ENCODE assay signal across 9 mouse cellular contexts in genomic region chr17:34899890-34900243, GRCm38 (mm10). TPM values are rescaled to one million over a fixed set of nuclear protein-coding genes. Genes with fewer than 3 reads are reported as not detected.
A peak's percentile ranks its signal among the peaks of the same experiment; 100 is the strongest.
DNase-seq lines count a peak whose midpoint lies in the region; ATAC-seq and TF ChIP-seq lines count a peak whose summit lies in the region.
"Had no signal": no experiment of that assay in that cellular context is flagged by ENCODE, and none has a peak within 500 bp of the region (broad histone marks: within the 10 kb centered on the region; RNA-seq: fewer than 3 reads in every experiment).

No protein-coding gene starts in this region.

- peaks cover 60% of the 10 kb centered on the region for H3K79me2 ChIP-seq in C2C12 (ENCODE audit: control insufficient read depth, insufficient read depth)

- no peaks in the 10 kb centered on the region for H3K27me3 ChIP-seq in C2C12 (ENCODE audit: control insufficient read depth, insufficient read depth, insufficient read length)
- H3K27me3 ChIP-seq in forebrain, postnatal 0 days (ENCODE audit: insufficient read depth, low read length) = no peaks in the 10 kb centered on the region
- H3K27me3 ChIP-seq in midbrain, postnatal 0 days (ENCODE audit: insufficient read depth, low read length) = no peaks in the 10 kb centered on the region

- no peak for ATAC-seq in forebrain, postnatal 0 days
- no peak for ATAC-seq in midbrain, postnatal 0 days (ENCODE audit: low FRiP score)

- H3K27ac ChIP-seq in ES-E14 (ENCODE audit: insufficient read depth, low read depth, low read length, poor library complexity, severe bottlenecking) = no peak overlapping the region
- H3K27ac ChIP-seq in forebrain, postnatal 0 days (ENCODE audit: low read depth, low read length) = no peak overlapping the region
- no peak overlapping the region for H3K27ac ChIP-seq in midbrain, postnatal 0 days (ENCODE audit: low read depth, low read length)

- H3K4me3 ChIP-seq in C2C12 (ENCODE audit: insufficient read depth, poor library complexity, severe bottlenecking) (peak overlapping the region; percentile 76), ES-E14 (ENCODE audit: insufficient read depth in 1 of 2, low read depth in 1 of 2, low read length in 2 of 2, poor library complexity in 1 of 2, severe bottlenecking in 1 of 2) (peak overlapping the region; percentile 75 to 97)
- peak overlapping the region; percentile 95 for H3K4me3 ChIP-seq in forebrain, postnatal 0 days (ENCODE audit: low read depth, low read length)
- peak overlapping the region; percentile 83 for H3K4me3 ChIP-seq in midbrain, postnatal 0 days (ENCODE audit: low read depth, low read length)

- WGBS in forebrain, postnatal 0 days = 2% methylated on average over 5 of the region's 5 CpGs
- WGBS in midbrain, postnatal 0 days = 0% methylated on average over 5 of the region's 5 CpGs

- in situ Hi-C loops in ES-E14 (cut with MboI; ENCODE audit: low sequenced_read_pairs in 2 of 2, unreplicated experiment in 2 of 2) = no loop called here

- H3K4me2 ChIP-seq in forebrain, postnatal 0 days (ENCODE audit: low read depth) = peak overlapping the region; percentile 89
- H3K4me2 ChIP-seq in midbrain, postnatal 0 days (ENCODE audit: low read depth, low read length, poor library complexity, severe bottlenecking) = peak overlapping the region; percentile 81

- peaks cover 26% of the 10 kb centered on the region for H3K79me3 ChIP-seq in C2C12 (ENCODE audit: low read depth)

- peak overlapping the region; percentile 97 for H3ac ChIP-seq in C2C12 (ENCODE audit: control insufficient read depth, insufficient read length, low read depth)

- H3K4me1 ChIP-seq in ES-E14 (ENCODE audit: control insufficient read depth in 2 of 2, insufficient read depth in 2 of 2, low read length in 2 of 2, poor library complexity in 1 of 2) = peaks cover 11 to 23% of the 10 kb centered on the region in 2 experiments; a peak in 3 of 4 replicates
- peaks cover 10% of the 10 kb centered on the region; the same call in 1 of the 2 replicates for H3K4me1 ChIP-seq in forebrain, postnatal 0 days (ENCODE audit: insufficient read depth)
- H3K4me1 ChIP-seq in midbrain, postnatal 0 days (ENCODE audit: insufficient read depth, low read length) = peaks cover 15% of the 10 kb centered on the region

- H3K36me3 ChIP-seq in C2C12 (ENCODE audit: control insufficient read depth, insufficient read depth) = peaks cover 24% of the 10 kb centered on the region
- peaks cover 7% of the 10 kb centered on the region for H3K36me3 ChIP-seq in ES-E14 (ENCODE audit: control insufficient read depth, insufficient read depth, low read length, poor library complexity, severe bottlenecking)
- peaks cover 37% of the 10 kb centered on the region for H3K36me3 ChIP-seq in forebrain, postnatal 0 days (ENCODE audit: insufficient read depth)
- peaks cover 6% of the 10 kb centered on the region; the same call in 1 of the 2 replicates for H3K36me3 ChIP-seq in midbrain, postnatal 0 days (ENCODE audit: insufficient read depth, low read length)

- H3K9ac ChIP-seq in ES-E14 (ENCODE audit: insufficient read depth, low read depth, low read length, poor library complexity, severe bottlenecking) = peak overlapping the region; percentile 70; the same call in 1 of the 2 replicates
- H3K9ac ChIP-seq in forebrain, postnatal 0 days = peak overlapping the region; percentile 83
- H3K9ac ChIP-seq in midbrain, postnatal 0 days (replicated peaks; ENCODE audit: low read length, poor library complexity, severe bottlenecking) = peak overlapping the region; percentile 87

- no peaks in the 10 kb centered on the region for H3K9me3 ChIP-seq in ES-E14 (ENCODE audit: control insufficient read depth, insufficient read depth, low read depth, low read length)
- no peaks in the 10 kb centered on the region for H3K9me3 ChIP-seq in forebrain, postnatal 0 days (ENCODE audit: low read length)
- H3K9me3 ChIP-seq in midbrain, postnatal 0 days (ENCODE audit: low read length) = no peaks in the 10 kb centered on the region

- DNase-seq in ES-E14 (ENCODE audit: low read depth, low spot score) = no peak
- DNase-seq in forebrain, postnatal 0 days = no peak
- peak; percentile 48 to 67 for DNase-seq in kidney, postnatal 25 days
- peak; percentile 3 for DNase-seq in midbrain, postnatal 0 days (ENCODE audit: low spot score)
- DNase-seq in thymus, postnatal 25 days = no peak
- DNase-seq in left cerebral cortex, adult 8-10 months (ENCODE audit: low spot score in 2 of 2) = no peak
- no peak for DNase-seq in T-cell, adult 2 months (ENCODE audit: low spot score)

- TF ChIP-seq CTCF in C2C12 (IDR thresholded peaks at IDR 0.05; ENCODE audit: control insufficient read depth, insufficient read depth, insufficient read length) = no peak
- no peak for TF ChIP-seq CTCF in forebrain, postnatal 0 days (IDR thresholded peaks at IDR 0.05; ENCODE audit: low read depth)
- TF ChIP-seq CTCF in midbrain, postnatal 0 days (IDR thresholded peaks at IDR 0.05) = no peak

TF ChIP-seq in C2C12, 6 proteins besides CTCF, POLR2A, EP300 and RAD21:
- TF ChIP-seq USF1 (IDR thresholded peaks at IDR 0.05; ENCODE audit: low read depth) (no peak), MYOD1 (IDR thresholded peaks at IDR 0.05; ENCODE audit: control insufficient read depth, insufficient read length, low read depth) (no peak), CEBPB (IDR thresholded peaks at IDR 0.05; ENCODE audit: low read depth) (no peak), MYOG (IDR thresholded peaks at IDR 0.05; ENCODE audit: control insufficient read depth, extremely low read depth, insufficient read length) (no peak), FOSL1 (IDR thresholded peaks at IDR 0.05; ENCODE audit: insufficient read depth, low read length, poor library complexity, severe bottlenecking) (no peak), MAX (IDR thresholded peaks at IDR 0.05) (no peak)

TF ChIP-seq in ES-E14, 5 proteins besides CTCF, POLR2A, EP300 and RAD21:
- TF ChIP-seq ZNF384 (IDR thresholded peaks at IDR 0.05; ENCODE audit: low read depth, low read length) (peak; percentile 82), ZC3H11A (IDR thresholded peaks at IDR 0.05; ENCODE audit: borderline replicate concordance, low read depth, low read length) (no peak)

RNA-seq across cellular contexts. Expression of gene Ehmt2, which starts 1.6 kb away (rescaled TPM):
- polyA plus RNA-seq in C2C12 (2012; fragmentation: generic; extraction: Trizol) = 106 TPM
- 124 and 147 TPM in 2 replicates for total RNA-seq in ES-E14 (2012; rRNA removed)
- 293 and 302 TPM in 2 replicates for total RNA-seq in forebrain, postnatal 0 days (2014; rRNA removed)
- polyA plus RNA-seq in forebrain, postnatal 0 days (2015; fragmentation: Nextera tagmentation; extraction: Ambion mirVana) = 45.5 and 61.8 TPM in 2 replicates
- 312 and 375 TPM in 2 replicates for total RNA-seq in midbrain, postnatal 0 days (2014; rRNA removed)
- 58.8 and 69.0 TPM in 2 replicates for polyA plus RNA-seq in midbrain, postnatal 0 days (2015; fragmentation: Nextera tagmentation; extraction: Ambion mirVana)
- total RNA-seq in left cerebral cortex, adult 8-10 months (2022) = 100 to 1,000 TPM; 182 to 191 (median 185) TPM

RNA-seq across cellular contexts. Expression of gene C2, which starts 1.8 kb away (rescaled TPM):
- polyA plus RNA-seq in C2C12 (2012; fragmentation: generic; extraction: Trizol) = 0.32 TPM
- 5.0 TPM in 2 replicates for total RNA-seq in ES-E14 (2012; rRNA removed)
- total RNA-seq in forebrain, postnatal 0 days (2014; rRNA removed) = 2.6 and 6.1 TPM in 2 replicates
- 3.0 and 3.5 TPM in 2 replicates for polyA plus RNA-seq in forebrain, postnatal 0 days (2015; fragmentation: Nextera tagmentation; extraction: Ambion mirVana)
- 2.9 and 3.1 TPM in 2 replicates for total RNA-seq in midbrain, postnatal 0 days (2014; rRNA removed)
- 6.0 and 7.0 TPM in 2 replicates for polyA plus RNA-seq in midbrain, postnatal 0 days (2015; fragmentation: Nextera tagmentation; extraction: Ambion mirVana)
- 1 to 10 TPM; 1.6 to 5.9 (median 4.0) TPM for total RNA-seq in left cerebral cortex, adult 8-10 months (2022)

RNA-seq across cellular contexts. Expression of gene Slc44a4, which starts 14.4 kb away (rescaled TPM):
- 0.06 TPM for polyA plus RNA-seq in C2C12 (2012; fragmentation: generic; extraction: Trizol)
- total RNA-seq in ES-E14 (2012; rRNA removed) = 5.5 and 8.7 TPM in 2 replicates
- not detected in 2 replicates for total RNA-seq in forebrain, postnatal 0 days (2014; rRNA removed)
- polyA plus RNA-seq in forebrain, postnatal 0 days (2015; fragmentation: Nextera tagmentation; extraction: Ambion mirVana) = 0.06 TPM in 1 of 2 replicates, not detected in the other
- total RNA-seq in midbrain, postnatal 0 days (2014; rRNA removed) = 0.49 TPM in 1 of 2 replicates, not detected in the other
- polyA plus RNA-seq in midbrain, postnatal 0 days (2015; fragmentation: Nextera tagmentation; extraction: Ambion mirVana) = 0.11 TPM in 1 of 2 replicates, not detected in the other
- under 1 TPM; 0.33 to 0.66 (median 0.51) TPM for total RNA-seq in left cerebral cortex, adult 8-10 months (2022)

RNA-seq across cellular contexts. Expression of gene Gm20547, which starts 18.0 kb away (rescaled TPM):
- not detected for polyA plus RNA-seq in C2C12 (2012; fragmentation: generic; extraction: Trizol)
- total RNA-seq in ES-E14 (2012; rRNA removed) = 0.31 TPM in 1 of 2 replicates, not detected in the other
- not detected in 2 replicates for total RNA-seq in forebrain, postnatal 0 days (2014; rRNA removed)
- polyA plus RNA-seq in forebrain, postnatal 0 days (2015; fragmentation: Nextera tagmentation; extraction: Ambion mirVana) = not detected in 2 replicates
- total RNA-seq in midbrain, postnatal 0 days (2014; rRNA removed) = not detected in 2 replicates
- polyA plus RNA-seq in midbrain, postnatal 0 days (2015; fragmentation: Nextera tagmentation; extraction: Ambion mirVana) = 0.10 and 0.25 TPM in 2 replicates
- total RNA-seq in left cerebral cortex, adult 8-10 months (2022) = not detected
- polyA plus RNA-seq: gonadal fat pad, adult 2 months had no signal

RNA-seq across cellular contexts. Expression of gene Zbtb12, which starts 20.6 kb away (rescaled TPM):
- polyA plus RNA-seq in C2C12 (2012; fragmentation: generic; extraction: Trizol) = 15.2 TPM
- total RNA-seq in ES-E14 (2012; rRNA removed) = 9.4 and 11.5 TPM in 2 replicates
- 25.2 and 32.6 TPM in 2 replicates for total RNA-seq in forebrain, postnatal 0 days (2014; rRNA removed)
- polyA plus RNA-seq in forebrain, postnatal 0 days (2015; fragmentation: Nextera tagmentation; extraction: Ambion mirVana) = 5.3 and 7.7 TPM in 2 replicates
- total RNA-seq in midbrain, postnatal 0 days (2014; rRNA removed) = 36.9 and 39.1 TPM in 2 replicates
- 7.0 and 8.1 TPM in 2 replicates for polyA plus RNA-seq in midbrain, postnatal 0 days (2015; fragmentation: Nextera tagmentation; extraction: Ambion mirVana)
- 1 to 10 TPM; 8.3 to 9.1 (median 9.0) TPM for total RNA-seq in left cerebral cortex, adult 8-10 months (2022)

Comparison
In these comparisons a context has a peak if more than half of its experiments do, and no peak if none do; other contexts are left out.
1. DNase-seq: peak in kidney, postnatal 25 days (2 of 2) and midbrain, postnatal 0 days (single experiment); none in ES-E14 (single experiment), forebrain, postnatal 0 days (single experiment), thymus, postnatal 25 days (single experiment), left cerebral cortex, adult 8-10 months (0 of 2) and T-cell, adult 2 months (single experiment).
2. Peak in every context shown above with its lines, with median percentiles within 50 percentile points of each other: H3K4me3 ChIP-seq and H3K9ac ChIP-seq.